Mouse (Mus musculus) c-Kit-negative CD71-positive TER-119-positive erythroid progenitor cells, embryonic 14.5 days (primary cell): ENCODE measurements around the gene Sart3.
"Not testable (repeated sequence)": the region's sequence is repeated elsewhere in the genome, so short reads cannot be mapped to it uniquely, and the experiment has no call there.

Source experiments
- DNase-seq: peaks from one replicate; pipeline ENCODE4 v3.0.0-alpha.2; 2013; ENCODE audit warnings: low read depth, low spot score

Sart3 gene

DNA sequence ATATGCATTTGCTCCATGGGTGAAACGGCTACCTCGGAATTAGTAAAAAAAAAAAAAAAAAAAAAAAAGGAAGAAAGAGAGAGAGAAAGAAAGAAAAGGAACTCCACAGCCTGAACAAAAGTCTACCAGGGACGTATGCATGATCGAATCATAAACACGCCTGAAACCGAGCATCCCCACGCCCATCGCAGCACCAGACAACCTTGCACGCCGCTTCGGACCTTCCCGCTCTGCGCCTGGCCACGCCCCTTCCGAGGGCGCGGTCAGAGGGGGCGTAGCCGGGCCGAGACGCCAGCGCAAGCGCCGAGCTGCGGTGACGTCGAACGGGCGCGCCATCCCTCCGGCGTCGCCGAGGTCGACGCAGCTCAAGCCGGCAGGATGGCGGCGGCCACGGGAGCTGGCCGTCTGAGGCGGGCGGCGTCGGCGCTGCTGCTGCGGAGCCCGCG, at the start of gene Sart3, which contains the start of gene Iscu:
Sart3 (minus strand) TSS at position 61 of the 446 bp plus-strand sequence.
Iscu (plus strand) TSS at position 299 of the 446 bp plus-strand sequence.
- peak; percentile 89 for DNase-seq

DNA sequence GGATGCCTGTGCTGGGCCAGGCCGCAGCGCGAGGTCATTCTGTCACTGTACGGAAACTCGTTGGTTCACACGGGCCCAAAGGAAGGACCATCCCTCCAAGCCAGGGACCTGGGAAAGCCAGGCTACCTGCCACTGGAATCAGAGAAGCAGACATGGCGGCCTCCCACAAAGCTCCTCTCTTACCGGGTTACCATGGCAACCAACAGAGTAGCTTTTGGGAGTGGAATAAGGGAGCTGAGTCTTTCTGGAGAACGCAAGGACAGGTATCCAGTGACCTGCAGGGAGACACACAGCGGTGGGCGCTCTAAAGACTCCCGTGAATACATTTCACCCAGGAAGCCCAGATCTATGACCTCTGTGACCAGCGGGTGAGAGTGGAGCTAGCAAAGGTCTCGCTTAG, 46.3 kb upstream of the Sart3 start:
- DNase-seq, result no peak

DNA sequence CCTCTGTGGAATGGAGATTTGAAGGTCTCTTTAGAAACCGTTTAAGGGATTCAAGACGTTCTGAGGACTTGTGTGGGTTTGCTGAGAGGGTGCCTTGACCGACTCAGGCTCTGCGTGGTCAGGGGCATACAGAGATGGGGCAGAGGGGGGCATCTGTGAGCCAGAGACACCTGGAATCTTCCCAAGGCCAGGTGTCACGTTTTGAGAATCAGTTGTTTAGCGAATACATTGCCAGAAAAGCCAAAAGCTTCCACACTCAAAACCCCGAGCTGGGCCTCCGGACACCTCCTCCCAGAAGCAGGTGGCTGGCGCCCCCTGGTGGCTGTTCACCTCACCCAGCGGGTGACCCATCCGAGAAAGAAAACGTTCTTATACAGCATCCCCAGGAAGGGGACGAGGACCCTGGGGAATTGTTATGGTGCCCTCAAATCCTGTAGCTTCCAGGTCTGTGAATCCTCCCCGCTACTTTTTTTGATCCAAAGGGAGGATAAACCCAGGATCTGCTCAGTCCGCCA, 43.4 kb upstream of the Sart3 start:
- peak; percentile 57 for DNase-seq

DNA sequence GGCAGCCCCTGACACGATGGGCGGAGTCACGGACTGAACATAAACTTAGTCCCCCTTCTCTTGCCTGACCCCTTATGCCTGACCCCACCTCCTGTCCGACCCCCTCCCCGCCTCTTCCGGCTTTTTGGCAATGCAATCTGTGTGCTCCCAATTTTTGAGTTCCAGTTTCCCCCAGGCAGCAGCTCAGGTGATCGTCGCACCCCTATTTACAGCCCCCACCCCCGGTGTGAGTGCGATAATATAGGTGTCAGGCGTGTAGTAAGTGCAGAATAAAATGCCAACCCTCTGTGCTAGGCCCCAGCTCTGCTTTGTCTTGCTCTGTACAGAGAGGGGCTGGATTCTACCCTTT, 42.7 kb upstream of the Sart3 start:
- DNase-seq, result no peak

DNA sequence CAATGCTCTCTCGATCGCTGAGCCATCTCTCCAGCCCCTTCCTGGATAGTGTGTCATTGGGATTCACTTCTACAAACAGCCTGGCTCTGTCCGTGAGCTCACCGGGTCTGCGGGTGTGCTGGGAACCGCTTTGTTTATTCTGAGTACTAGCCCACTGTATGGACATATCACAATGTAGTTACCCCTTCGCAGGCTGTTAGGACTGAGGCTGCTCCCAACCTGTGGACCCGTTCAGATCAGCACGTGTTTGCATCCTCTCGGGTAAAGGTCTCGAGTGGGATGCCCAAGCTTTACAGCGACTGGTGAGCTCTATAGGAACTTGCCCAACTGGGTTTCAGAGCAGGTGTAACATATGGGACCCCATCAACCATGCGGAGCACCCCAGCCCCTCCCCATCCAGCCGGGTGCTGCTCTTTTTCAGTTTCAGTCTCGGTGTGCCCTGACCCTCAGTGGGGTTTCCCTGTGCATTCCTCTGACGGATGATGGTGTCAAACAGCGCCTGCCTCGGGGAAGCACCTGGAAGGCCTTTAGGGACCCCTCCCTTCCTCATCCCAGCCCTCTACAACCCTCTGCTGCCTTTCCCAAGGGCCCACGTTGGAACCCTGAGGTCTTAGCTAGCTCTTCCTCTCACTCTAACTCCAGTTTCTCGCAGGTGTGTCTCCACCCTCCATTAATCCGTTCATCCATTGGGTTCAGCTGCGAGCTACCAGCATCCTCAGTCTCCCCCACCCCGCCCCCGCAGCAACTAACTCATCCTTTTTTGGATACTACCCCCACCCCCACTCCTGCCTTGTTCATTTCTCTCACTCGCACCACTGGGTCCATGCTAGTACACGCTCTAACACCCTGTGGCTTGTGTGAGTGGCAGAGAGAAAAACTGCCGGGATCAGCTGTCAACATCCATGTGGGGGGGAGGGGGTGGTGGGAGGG, 42.1 kb upstream of the Sart3 start:
- DNase-seq, result no peak

DNA sequence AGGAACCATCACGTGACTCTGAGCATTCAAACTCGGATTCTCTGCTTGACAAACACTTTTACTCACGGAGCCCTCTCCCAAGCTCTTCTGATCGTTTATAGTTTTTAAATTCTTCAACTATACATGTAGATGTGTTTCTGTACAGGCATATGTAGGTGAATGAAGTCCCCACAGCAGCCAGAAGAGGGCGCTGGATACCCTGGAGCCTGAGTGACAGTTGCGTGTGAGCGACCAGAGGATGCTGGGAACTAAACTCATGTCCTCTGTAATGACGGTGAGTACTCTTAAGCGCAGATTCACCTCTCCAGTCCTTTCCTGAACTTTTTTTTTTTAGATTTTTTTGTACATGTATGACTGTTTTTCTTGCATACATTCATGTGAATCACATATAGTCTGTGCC, 41.3 kb upstream of the Sart3 start:
- DNase-seq, result peak; percentile 12

DNA sequence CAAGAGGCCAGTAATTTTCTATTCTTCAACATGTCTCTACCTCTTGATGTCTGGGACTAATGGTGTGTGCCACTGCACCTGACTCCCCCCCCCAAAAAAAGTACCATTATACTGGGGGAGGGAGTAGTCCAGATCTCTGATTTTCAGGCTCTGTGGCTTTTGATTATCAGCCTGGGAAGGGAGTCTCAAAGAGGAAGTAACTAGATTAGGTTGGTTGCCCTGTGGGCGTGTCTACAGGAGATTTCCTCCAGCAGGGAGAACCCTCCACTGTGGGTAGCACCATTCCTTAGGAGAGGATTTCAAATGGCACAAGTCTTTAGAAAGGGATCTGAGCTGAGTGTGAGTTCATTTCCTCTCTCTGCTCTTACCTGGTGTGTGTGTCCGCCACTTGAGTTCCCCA, 40.3 kb upstream of the Sart3 start:
- DNase-seq, result no peak

DNA sequence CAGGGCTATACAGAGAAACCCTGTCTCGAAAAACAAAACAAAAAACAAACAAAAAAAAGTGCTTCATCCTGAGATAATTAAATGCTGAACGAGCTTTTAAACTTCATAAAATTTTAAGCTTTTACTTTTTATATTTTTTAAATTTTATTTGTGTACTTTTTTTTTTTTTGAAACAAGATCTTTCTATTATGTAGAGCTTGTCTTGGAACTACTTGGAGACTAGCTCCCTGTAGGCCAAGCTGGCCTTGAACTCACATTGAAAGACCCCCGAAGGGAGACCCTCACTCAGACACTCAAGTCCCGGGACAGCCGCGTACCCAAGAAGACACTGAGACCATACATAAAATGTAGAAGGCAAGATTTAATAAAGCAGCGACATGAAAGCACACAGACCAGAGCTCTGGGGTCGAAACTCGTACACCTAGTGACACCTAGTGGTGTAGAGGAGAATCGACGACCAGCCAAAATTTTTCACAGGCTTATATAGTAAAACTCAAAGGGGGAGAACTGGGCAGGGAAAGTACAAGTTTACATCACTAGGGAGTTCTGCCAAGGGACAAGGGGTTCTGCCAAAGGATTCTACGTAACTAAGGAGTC, 39.6 kb upstream of the Sart3 start:
- not testable (repeated sequence) for DNase-seq

DNA sequence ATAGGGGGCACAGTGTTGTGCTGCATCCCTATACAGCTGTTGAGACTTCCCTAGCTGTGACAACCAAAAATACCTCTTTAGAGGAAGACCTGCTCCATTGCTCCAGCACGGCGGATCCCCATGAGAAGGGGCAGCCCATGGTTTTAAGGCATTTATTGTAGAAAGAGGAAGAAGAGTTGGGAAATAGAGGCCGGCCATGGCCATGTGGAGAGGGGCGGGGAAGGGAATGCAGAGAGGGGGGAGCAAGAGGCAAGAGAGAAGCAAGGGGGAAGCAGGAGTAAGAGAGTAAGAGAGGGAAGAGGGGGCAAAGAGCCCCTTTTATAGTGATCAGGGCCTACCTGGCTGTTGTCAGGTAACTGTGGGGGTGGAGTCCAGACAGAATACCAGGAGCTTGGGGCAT, 37.8 kb upstream of the Sart3 start:
- no peak for DNase-seq

DNA sequence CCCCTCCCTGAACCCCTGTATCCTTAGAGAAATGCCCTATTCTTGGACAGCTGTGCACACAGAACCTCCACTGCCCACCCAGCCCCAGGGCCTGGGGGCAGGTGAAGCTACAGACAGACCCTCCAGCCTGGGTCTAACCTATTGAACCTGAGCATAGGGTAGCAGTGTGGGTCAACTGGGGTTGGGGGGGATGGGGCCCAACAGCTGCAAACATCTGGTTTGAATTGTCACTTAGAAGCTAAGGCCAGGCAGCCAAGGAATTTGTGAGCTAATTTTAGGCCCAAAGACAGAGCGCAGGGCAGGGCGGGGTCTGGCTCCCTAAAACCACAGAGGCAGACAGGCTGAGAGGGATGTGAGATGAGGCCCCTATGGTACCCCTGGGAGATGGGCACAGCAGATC, 35.9 kb upstream of the Sart3 start:
- DNase-seq, result no peak

DNA sequence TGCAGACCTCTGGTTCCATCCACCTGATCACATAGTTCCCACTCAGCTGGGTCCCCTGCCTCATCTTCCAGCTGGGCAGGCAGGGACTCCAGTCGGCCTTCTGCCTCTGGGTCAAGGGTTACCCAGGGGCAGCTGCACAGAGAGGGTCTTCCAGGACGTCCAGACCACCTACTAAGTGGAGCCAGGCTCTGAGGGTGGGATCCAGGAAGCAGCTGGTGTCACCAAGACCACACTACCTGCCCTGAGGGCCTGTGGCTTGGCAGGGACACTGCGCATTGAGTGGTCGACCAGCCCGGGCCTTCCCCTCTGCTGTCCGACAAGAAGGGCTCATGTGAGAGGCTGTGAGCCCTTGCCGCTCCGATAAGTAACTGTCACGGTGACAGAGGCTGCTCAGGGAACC, 35.4 kb upstream of the Sart3 start:
- DNase-seq, result no peak

DNA sequence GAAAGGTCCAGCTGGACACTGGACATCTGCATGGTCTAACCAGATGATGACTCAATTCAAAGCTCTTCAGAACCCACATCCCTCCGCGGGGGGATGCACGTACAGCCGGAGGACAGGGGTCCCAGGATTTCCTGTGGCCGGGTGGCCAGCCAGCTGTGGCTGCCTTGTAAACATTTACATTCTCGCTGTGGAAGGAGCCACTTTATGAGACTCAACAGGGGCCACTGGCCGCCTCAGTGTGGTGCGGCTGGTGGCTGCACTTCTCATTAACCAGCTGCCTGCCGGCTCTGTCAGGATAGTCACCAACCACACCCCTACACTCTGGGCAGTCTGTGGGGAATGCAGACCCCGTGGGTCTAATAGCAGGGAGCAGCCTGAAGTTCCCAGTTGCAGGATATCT, 34.1 kb upstream of the Sart3 start:
- no peak for DNase-seq

DNA sequence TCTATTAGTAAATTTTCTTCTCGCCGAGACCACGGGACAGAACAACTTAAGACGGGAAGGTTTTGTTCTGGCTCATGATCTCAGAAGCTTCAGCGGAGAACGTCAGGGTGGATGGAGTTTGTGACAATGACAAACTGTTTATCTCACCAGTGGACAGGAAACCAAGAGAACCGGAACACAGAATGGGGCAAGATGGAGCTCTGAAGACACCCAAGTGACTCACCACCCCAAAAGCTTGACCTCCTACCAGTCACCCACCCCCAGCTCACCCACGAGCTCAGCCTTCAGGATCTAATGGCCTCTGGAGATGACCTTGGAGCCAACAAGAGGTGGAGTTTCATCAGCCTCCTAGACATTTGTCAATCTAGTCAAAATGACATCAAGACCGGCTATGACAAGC, 33.0 kb upstream of the Sart3 start:
- DNase-seq, result no peak

DNA sequence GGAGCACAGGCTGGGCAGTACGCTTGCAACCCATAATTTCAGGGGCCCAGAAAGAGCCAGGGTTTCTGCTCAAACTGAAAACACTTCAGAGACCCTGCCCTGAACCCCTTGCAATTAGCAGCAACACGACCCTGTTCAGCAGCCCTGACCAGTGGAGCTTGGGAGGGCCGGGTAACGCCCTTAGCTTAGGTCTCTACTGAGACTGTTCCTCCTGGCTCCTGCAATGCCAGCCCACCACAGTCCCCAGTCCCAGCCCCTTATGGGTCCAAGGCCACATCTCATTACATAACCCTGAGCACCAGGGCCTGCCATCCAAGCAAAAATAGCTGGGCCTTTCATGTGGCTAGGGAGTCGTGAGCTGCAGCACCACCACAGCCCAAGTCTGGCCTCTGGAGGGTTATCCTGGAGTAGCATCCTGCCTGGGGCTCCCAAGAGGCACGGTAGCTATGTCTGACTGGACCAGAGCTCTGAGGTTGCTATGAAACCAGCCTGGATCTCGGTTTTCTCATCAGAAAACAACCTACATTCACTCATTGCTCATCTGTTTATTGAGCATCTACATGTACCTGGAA, 32.2 kb upstream of the Sart3 start:
- DNase-seq, result no peak

DNA sequence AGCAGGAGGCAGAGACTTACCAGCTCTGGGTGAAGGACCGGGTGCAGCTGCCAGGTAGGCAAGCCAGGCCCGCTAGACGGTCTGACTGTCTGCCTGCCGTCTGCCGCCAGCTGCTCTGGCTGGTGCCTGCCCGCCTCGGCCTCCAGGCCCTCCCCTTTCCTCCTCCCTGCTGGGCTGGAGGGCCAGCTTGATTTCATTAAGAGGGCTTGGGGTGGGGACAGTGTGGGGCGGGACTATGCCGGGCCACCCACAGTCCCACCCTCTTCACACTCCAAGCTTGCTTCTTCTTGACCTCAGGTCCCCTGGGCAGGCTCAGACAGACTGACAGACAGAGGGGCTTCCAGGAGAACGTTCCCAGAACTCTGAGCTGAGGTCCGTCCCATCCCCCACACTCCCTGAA, 28.0 kb upstream of the Sart3 start, which contains the start of gene Tmem119:
Tmem119 (minus strand) TSS at position 237 of the 400 bp plus-strand sequence.
- no peak for DNase-seq

DNA sequence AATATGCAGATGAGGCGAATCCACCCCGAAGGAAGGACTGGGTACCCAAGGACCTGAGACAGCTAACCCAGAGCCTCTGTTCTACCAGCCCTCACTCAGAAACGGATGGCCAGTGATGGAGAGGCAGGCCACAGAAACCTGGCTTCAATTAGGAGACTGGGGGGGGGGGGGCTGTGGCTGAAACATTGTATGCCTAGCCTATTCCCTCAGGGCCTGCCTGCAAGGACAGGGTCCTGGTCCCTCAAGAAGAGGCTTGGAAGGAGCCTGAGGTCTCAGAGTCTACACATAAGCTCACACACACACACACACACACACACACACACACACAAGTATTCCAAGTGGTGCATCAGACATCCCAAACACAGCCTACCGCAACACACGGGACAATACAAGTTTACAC, 27.4 kb upstream of the Sart3 start:
- no peak for DNase-seq

DNA sequence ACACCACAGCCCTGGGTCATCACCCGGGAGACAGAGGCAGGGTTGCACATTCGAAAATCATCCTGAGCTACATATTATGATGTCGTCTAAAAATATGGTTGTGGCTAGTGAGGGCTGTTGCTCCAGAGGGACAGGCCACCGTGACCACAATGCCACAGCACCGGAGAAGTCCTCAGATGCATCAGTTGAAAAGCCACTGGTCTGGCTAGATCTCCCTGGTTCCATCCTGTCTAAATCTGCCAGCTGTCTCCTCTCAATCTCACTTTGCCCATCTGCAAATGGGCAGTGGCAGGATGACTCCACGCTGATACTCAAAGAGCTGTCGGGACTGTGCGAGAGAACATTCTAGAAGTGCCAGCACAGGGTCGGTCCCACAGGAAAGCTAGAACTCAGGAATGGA, 26.2 kb upstream of the Sart3 start:
- DNase-seq, result no peak

DNA sequence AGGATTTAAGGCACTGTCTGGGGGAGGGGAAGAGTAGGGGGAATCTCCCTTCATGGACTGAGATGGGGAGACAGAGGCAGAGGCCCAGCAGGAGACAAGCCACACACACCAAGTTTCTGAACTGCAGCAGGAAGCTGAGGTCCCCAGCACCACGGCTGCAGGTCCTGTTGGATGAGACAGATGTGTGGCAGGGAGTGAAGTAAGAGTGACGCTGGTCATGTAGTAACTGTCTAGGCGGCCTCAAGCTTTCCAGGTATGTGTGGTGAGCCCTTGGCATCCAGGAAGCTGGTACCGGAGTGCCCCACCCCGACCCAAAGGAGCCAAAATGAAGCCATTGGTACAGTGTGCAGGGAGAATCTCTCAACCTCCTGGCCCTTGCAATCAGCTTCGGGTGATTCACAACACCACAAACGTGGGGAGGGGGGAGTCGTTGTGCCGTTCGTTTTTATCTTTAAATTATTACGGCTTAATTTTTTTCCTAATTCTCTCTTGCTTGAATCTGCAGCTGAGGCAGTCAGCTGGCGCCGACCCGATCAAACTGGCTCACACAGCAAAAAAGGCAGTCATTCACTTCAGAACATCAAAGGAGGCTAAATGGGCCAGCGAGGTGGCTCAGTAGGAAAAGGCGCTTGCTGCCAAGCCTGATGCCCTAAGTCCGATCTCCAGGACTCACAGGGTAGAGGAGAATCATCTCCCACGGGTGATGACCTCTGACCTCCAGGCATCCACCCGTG, 25.0 kb upstream of the Sart3 start:
- DNase-seq, result no peak

DNA sequence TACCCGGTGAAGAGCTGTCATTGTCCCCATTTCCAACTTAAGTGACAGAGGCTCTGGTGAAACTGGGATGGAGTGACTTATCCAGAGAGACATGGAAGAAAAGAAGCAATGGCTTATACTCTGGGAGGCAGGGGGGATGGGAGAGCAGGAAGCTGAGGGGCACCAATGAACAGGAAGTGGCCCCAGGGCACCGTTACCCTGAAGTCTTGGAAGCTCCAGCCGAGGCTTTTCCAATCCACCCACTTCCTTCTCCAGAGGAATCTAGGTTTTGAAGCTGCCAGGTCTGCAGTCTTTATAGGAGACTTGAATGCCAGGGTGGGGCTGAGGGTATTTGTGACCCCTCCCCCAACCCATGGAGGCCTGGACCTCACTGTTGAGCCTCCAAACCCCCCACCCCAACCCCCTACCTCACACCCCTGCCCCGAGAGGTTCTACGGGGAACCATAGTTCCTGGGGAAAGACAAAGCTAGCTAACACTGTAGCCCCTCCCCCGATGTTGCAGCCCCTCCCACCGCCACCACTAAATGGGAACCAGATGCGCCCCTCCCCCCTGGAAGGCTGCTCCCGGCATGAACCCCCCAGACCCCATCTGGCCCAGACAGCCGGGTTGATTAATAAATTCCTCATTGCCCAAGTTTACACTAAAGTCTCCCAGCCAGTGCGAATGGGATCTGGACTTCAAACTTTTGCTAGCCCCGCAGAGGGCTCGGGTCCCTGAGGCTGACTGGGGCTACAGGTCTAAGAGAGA, 24.3 kb upstream of the Sart3 start:
- no peak for DNase-seq

DNA sequence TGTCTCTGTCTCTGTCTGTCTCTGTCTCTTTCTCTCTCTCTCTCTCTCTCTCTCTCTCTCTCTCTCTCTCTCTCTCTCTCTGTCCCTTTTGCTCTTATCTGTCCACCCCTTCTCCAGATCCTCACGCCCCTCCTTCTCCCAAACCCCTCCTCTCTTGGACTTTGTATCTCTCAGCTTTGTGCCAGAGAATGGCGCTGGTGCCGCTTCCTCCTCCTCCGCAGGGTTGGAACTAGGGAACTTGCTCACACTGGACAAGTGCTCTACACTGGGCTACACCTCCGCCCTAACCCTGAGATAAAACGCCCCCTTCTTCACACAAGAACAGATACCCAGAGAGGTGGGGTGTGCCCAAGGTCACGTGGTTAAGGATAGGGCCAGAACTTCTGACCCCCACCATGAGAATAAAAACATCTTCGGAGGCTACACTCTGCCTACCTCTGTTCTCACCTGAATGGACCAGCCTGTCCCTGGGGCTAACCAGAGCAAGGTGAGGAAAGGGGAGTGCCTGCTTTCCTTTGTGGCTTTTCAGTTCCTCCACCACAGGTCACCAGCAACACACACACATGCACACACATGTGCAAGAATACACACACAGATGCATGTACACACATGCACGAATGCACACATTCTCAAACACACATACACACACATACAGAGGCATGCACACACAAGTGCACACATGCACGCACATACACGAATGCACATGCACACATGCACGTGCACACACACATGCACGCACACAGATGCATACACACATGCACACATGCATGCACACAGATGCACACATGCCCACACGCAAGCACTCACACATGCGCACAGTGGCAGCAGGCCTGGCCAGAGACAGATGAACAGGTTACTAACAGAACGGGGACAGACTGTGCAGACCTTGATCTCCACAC, 19.1 kb upstream of the Sart3 start:
- DNase-seq, result no peak
